Mouse (Mus musculus): Measurements from ENCODE around the gene 1700007K13Rik. TPM values are rescaled to one million over a fixed set of nuclear protein-coding genes. Genes with fewer than 3 reads are reported as not detected.
"Not testable (repeated sequence)": the region's sequence is repeated elsewhere in the genome, so short reads cannot be mapped to it uniquely, and the experiment has no call there.

The 1700007K13Rik gene
- 4.6 and 5.1 TPM in 2 replicates for polyA plus RNA-seq (2015; fragmentation: Nextera tagmentation; extraction: Ambion mirVana)

- Histone ChIP-seq H3K36me3 (ENCODE audit: control insufficient read depth, insufficient read depth, low read length) (peaks cover 20% of the 10 kb centered on the region), H3K27ac (ENCODE audit: low read length) (no peak within 1 kb of the TSS), H3K9ac (ENCODE audit: low read length) (peak within 1 kb of the TSS; percentile 41), H3K4me2 (ENCODE audit: low read depth, low read length) (peak within 1 kb of the TSS; percentile 59), H3K4me3 (ENCODE audit: low read length) (peak within 1 kb of the TSS; percentile 27), H3K4me1 (replicated peaks; ENCODE audit: control insufficient read depth, insufficient read depth, low read length) (peaks cover 11% of the 10 kb centered on the region), H3K9me3 (ENCODE audit: control insufficient read depth, low read length) (no peaks in the 10 kb centered on the region), H3K27me3 (ENCODE audit: control insufficient read depth, insufficient read depth, low read depth, low read length) (peaks cover 4% of the 10 kb centered on the region; the same call in 1 of the 2 replicates)
- 5% methylated on average over 25 of the region's 25 CpGs for WGBS
- ATAC-seq (ENCODE audit: low read depth): peak; percentile 36; the same call in 1 of the 2 replicates
Observed at GRCm38 (mm10) chr2:28465836-28466518, at the start of gene 1700007K13Rik. Gene 1700007K13Rik (minus strand): TSS chr2:28466332.

- Histone ChIP-seq H3K27ac (ENCODE audit: low read length) (no peak overlapping the region), H3K9me3 (ENCODE audit: control insufficient read depth, low read length) (no peaks in the 10 kb centered on the region), H3K27me3 (ENCODE audit: control insufficient read depth, insufficient read depth, low read depth, low read length) (no peaks in the 10 kb centered on the region), H3K4me2 (ENCODE audit: low read depth, low read length) (peak overlapping the region; percentile 98), H3K36me3 (ENCODE audit: control insufficient read depth, insufficient read depth, low read length) (no peaks in the 10 kb centered on the region), H3K4me1 (replicated peaks; ENCODE audit: control insufficient read depth, insufficient read depth, low read length) (peaks cover 11% of the 10 kb centered on the region), H3K4me3 (ENCODE audit: low read length) (peak overlapping the region; percentile 74), H3K9ac (ENCODE audit: low read length) (peak overlapping the region; percentile 86)
- peak; percentile 21; the same call in 1 of the 2 replicates for ATAC-seq (ENCODE audit: low read depth)
- 19% methylated on average over 5 of the region's 5 CpGs for WGBS
Observed at GRCm38 (mm10) chr2:28514489-28514888, 48.4 kb upstream of the 1700007K13Rik start.

GRCm38 (mm10) chr2:28513431-28514370 is 47.6 kb upstream of the 1700007K13Rik start:
- peak overlapping the region; percentile 74 for H3K4me3 ChIP-seq (ENCODE audit: low read length)
- peak overlapping the region; percentile 86 for H3K9ac ChIP-seq (ENCODE audit: low read length)
- peak overlapping the region; percentile 98 for H3K4me2 ChIP-seq (ENCODE audit: low read depth, low read length)
- H3K36me3 ChIP-seq (ENCODE audit: control insufficient read depth, insufficient read depth, low read length): no peaks in the 10 kb centered on the region
- H3K4me1 ChIP-seq (replicated peaks; ENCODE audit: control insufficient read depth, insufficient read depth, low read length): peaks cover 11% of the 10 kb centered on the region
- WGBS: 6% methylated on average over 37 of the region's 47 CpGs
- H3K27me3 ChIP-seq (ENCODE audit: control insufficient read depth, insufficient read depth, low read depth, low read length): no peaks in the 10 kb centered on the region
- H3K9me3 ChIP-seq (ENCODE audit: control insufficient read depth, low read length): no peaks in the 10 kb centered on the region
- ATAC-seq (ENCODE audit: low read depth): peak; percentile 53
- H3K27ac ChIP-seq (ENCODE audit: low read length): peak overlapping the region; percentile 67

GRCm38 (mm10) chr2:28512798-28513401 is 46.8 kb upstream of the 1700007K13Rik start, which contains the start of gene Ralgds:
Gene Ralgds (plus strand): TSS chr2:28513125.
- peak within 1 kb of the TSS; percentile 98 for H3K4me2 ChIP-seq (ENCODE audit: low read depth, low read length)
- ATAC-seq (ENCODE audit: low read depth): peak; percentile 76
- H3K36me3 ChIP-seq (ENCODE audit: control insufficient read depth, insufficient read depth, low read length): no peaks in the 10 kb centered on the region
- peak within 1 kb of the TSS; percentile 86 for H3K9ac ChIP-seq (ENCODE audit: low read length)
- H3K9me3 ChIP-seq (ENCODE audit: control insufficient read depth, low read length): no peaks in the 10 kb centered on the region
- H3K4me3 ChIP-seq (ENCODE audit: low read length): peak within 1 kb of the TSS; percentile 74
- H3K27me3 ChIP-seq (ENCODE audit: control insufficient read depth, insufficient read depth, low read depth, low read length): no peaks in the 10 kb centered on the region
- peaks cover 11% of the 10 kb centered on the region for H3K4me1 ChIP-seq (replicated peaks; ENCODE audit: control insufficient read depth, insufficient read depth, low read length)
- under 1% methylated on average over 46 of the region's 71 CpGs for WGBS
- H3K27ac ChIP-seq (ENCODE audit: low read length): peak within 1 kb of the TSS; percentile 67

- not testable (repeated sequence) for H3K4me3 ChIP-seq (ENCODE audit: low read length); H3K9me3 ChIP-seq (ENCODE audit: control insufficient read depth, low read length); H3K27ac ChIP-seq (ENCODE audit: low read length); ATAC-seq (ENCODE audit: low read depth); H3K4me2 ChIP-seq (ENCODE audit: low read depth, low read length); H3K9ac ChIP-seq (ENCODE audit: low read length); H3K36me3 ChIP-seq (ENCODE audit: control insufficient read depth, insufficient read depth, low read length); H3K27me3 ChIP-seq (ENCODE audit: control insufficient read depth, insufficient read depth, low read depth, low read length)
- H3K4me1 ChIP-seq (replicated peaks; ENCODE audit: control insufficient read depth, insufficient read depth, low read length): peaks cover 11% of the 10 kb centered on the region
- 45% methylated on average over 5 of the region's 5 CpGs for WGBS
Observed at GRCm38 (mm10) chr2:28511600-28511999, 45.5 kb upstream of the 1700007K13Rik start.

- Histone ChIP-seq H3K27me3 (ENCODE audit: control insufficient read depth, insufficient read depth, low read depth, low read length) (no peaks in the 10 kb centered on the region), H3K9ac (ENCODE audit: low read length) (no peak overlapping the region), H3K36me3 (ENCODE audit: control insufficient read depth, insufficient read depth, low read length) (no peaks in the 10 kb centered on the region), H3K4me1 (replicated peaks; ENCODE audit: control insufficient read depth, insufficient read depth, low read length) (no peaks in the 10 kb centered on the region), H3K27ac (ENCODE audit: low read length) (no peak overlapping the region), H3K4me2 (ENCODE audit: low read depth, low read length) (no peak overlapping the region), H3K4me3 (ENCODE audit: low read length) (no peak overlapping the region), H3K9me3 (ENCODE audit: control insufficient read depth, low read length) (no peaks in the 10 kb centered on the region)
- 80% methylated on average over 6 of the region's 6 CpGs for WGBS
- ATAC-seq (ENCODE audit: low read depth): no peak
Observed at GRCm38 (mm10) chr2:28506291-28506690, 40.2 kb upstream of the 1700007K13Rik start.

GRCm38 (mm10) chr2:28505795-28506194 is 39.7 kb upstream of the 1700007K13Rik start, which contains the start of gene Gm10134:
Gene Gm10134 (plus strand): TSS chr2:28506095.
- no peak within 1 kb of the TSS for H3K27ac ChIP-seq (ENCODE audit: low read length)
- no peak for ATAC-seq (ENCODE audit: low read depth)
- no peak within 1 kb of the TSS for H3K9ac ChIP-seq (ENCODE audit: low read length)
- H3K4me1 ChIP-seq (replicated peaks; ENCODE audit: control insufficient read depth, insufficient read depth, low read length): no peaks in the 10 kb centered on the region
- WGBS: 60% methylated on average over 3 of the region's 3 CpGs
- H3K36me3 ChIP-seq (ENCODE audit: control insufficient read depth, insufficient read depth, low read length): no peaks in the 10 kb centered on the region
- no peak within 1 kb of the TSS for H3K4me3 ChIP-seq (ENCODE audit: low read length)
- no peak within 1 kb of the TSS for H3K4me2 ChIP-seq (ENCODE audit: low read depth, low read length)
- H3K27me3 ChIP-seq (ENCODE audit: control insufficient read depth, insufficient read depth, low read depth, low read length): no peaks in the 10 kb centered on the region
- H3K9me3 ChIP-seq (ENCODE audit: control insufficient read depth, low read length): no peaks in the 10 kb centered on the region

- H3K27me3 ChIP-seq (ENCODE audit: control insufficient read depth, insufficient read depth, low read depth, low read length): no peaks in the 10 kb centered on the region
- no peak for ATAC-seq (ENCODE audit: low read depth)
- H3K9me3 ChIP-seq (ENCODE audit: control insufficient read depth, low read length): no peaks in the 10 kb centered on the region
- H3K4me3 ChIP-seq (ENCODE audit: low read length): no peak overlapping the region
- no peaks in the 10 kb centered on the region for H3K36me3 ChIP-seq (ENCODE audit: control insufficient read depth, insufficient read depth, low read length)
- no peak overlapping the region for H3K27ac ChIP-seq (ENCODE audit: low read length)
- no peak overlapping the region for H3K4me2 ChIP-seq (ENCODE audit: low read depth, low read length)
- no peaks in the 10 kb centered on the region for H3K4me1 ChIP-seq (replicated peaks; ENCODE audit: control insufficient read depth, insufficient read depth, low read length)
- 82% methylated on average over 13 of the region's 13 CpGs for WGBS
- H3K9ac ChIP-seq (ENCODE audit: low read length): no peak overlapping the region
Observed at GRCm38 (mm10) chr2:28504676-28505075, 38.5 kb upstream of the 1700007K13Rik start.

Data from lung, embryonic 16.5 days (tissue).